21 mouse cellular contexts compared by ENCODE assay signal in genomic region chr5:146350784-146351183, GRCm38 (mm10). TPM values are rescaled to one million over a fixed set of nuclear protein-coding genes. Genes with fewer than 3 reads are reported as not detected.
"Had no signal": no experiment of that assay in that cellular context is flagged by ENCODE, and none has a peak within 500 bp of the region (broad histone marks: within the 10 kb centered on the region; RNA-seq: fewer than 3 reads in every experiment).

No protein-coding gene starts in this region.

- H3K27ac ChIP-seq: midbrain, embryonic 10.5 days; midbrain, embryonic 12.5 days; neural tube, embryonic 13.5 days; neural tube, embryonic 15.5 days had no signal

- H3K4me2 ChIP-seq: lung, embryonic 14.5 days; midbrain, embryonic 12.5 days; neural tube, embryonic 13.5 days; neural tube, embryonic 15.5 days had no signal

- DNase-seq: lung, adult 18-20 months; lung, embryonic 14.5 days; lung, postnatal 10 days; lung, postnatal 4 days; midbrain, embryonic 14.5 days; retina, postnatal 1 day; right cerebral cortex, adult 18-20 months; right cerebral cortex, postnatal 25 days; right cerebral cortex, postnatal 4 days; spleen, adult 18-20 months; thymus, adult 18-20 months; thymus, postnatal 14 days; thymus, postnatal 36 days had no signal

- H3K4me1 ChIP-seq: midbrain, embryonic 10.5 days; midbrain, embryonic 12.5 days; neural tube, embryonic 13.5 days; neural tube, embryonic 15.5 days had no signal

- H3K4me3 ChIP-seq: midbrain, embryonic 10.5 days; midbrain, embryonic 12.5 days; myocyte; neural tube, embryonic 13.5 days; neural tube, embryonic 15.5 days had no signal

- H3K9me3 ChIP-seq: midbrain, embryonic 10.5 days; midbrain, embryonic 12.5 days; neural tube, embryonic 13.5 days; neural tube, embryonic 15.5 days had no signal

- H3K36me3 ChIP-seq: midbrain, embryonic 10.5 days; midbrain, embryonic 12.5 days; neural tube, embryonic 13.5 days; neural tube, embryonic 15.5 days had no signal

- H3K9ac ChIP-seq: lung, embryonic 14.5 days; midbrain, embryonic 12.5 days; neural tube, embryonic 13.5 days; neural tube, embryonic 15.5 days had no signal

- H3K27me3 ChIP-seq: midbrain, embryonic 12.5 days; neural tube, embryonic 13.5 days; neural tube, embryonic 15.5 days had no signal

- ATAC-seq: midbrain, embryonic 16.5 days had no signal

RNA-seq across cellular contexts. Expression of gene Wasf3, which starts 34.0 kb away (rescaled TPM):
- total RNA-seq: megakaryocyte, adult 5-6 weeks; megakaryocyte-erythroid progenitor cell, adult 5-6 weeks had no signal
- polyA plus RNA-seq: myocyte had no signal
